Comparison of ENCODE assay signal across 11 mouse cellular contexts in the genomic region with DNA sequence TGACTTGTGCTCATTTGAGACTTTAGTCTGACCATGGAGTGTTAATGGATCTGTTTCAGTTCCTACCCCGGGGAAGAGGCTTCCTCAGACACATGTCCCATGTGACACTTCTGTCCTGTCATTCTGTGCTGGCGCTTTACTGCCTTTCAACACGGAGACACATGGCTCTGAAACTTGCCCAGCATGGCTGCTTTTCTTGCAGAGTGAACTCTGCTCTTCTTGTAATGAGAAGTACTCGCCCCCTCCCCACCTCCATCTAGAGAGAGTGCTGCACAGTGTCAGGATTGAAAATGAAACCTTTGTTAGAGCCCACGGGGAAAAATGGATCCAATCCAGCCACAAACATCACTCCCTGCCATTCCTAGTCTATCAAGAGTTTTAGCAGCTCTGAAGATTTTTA.
DNase-seq lines count a peak whose midpoint lies in the region; ATAC-seq and TF ChIP-seq lines count a peak whose summit lies in the region.
"Had no signal": no experiment of that assay in that cellular context is flagged by ENCODE, and none has a peak within 500 bp of the region (broad histone marks: within the 10 kb centered on the region; RNA-seq: fewer than 3 reads in every experiment).

No protein-coding gene starts in this region.

- no peak for TF ChIP-seq POLR2A in heart, adult 2 months (IDR thresholded peaks at IDR 0.05; ENCODE audit: insufficient read depth, low read depth, low read length)

- intact Hi-C loops in heart, adult 2 months (cut with DNase I) = loop anchor here (2.0 kb wide), 1 partner anchor 25 kb away; no protein-coding TSS in a partner anchor

- no peak overlapping the region for H3K4me2 ChIP-seq in limb, embryonic 13.5 days (replicated peaks)

- no peaks in the 10 kb centered on the region for H3K79me2 ChIP-seq in heart, adult 2 months (replicated peaks; ENCODE audit: control insufficient read depth, insufficient read depth, low read length)

- ATAC-seq in limb, embryonic 13.5 days (ENCODE audit: low FRiP score, low read depth) = no peak

- H3K27ac ChIP-seq in heart, adult 2 months = peak overlapping the region; percentile 45
- H3K27ac ChIP-seq in limb, embryonic 13.5 days = peak overlapping the region; percentile 56

- peak; percentile 9 for DNase-seq in layer of hippocampus, adult 11-12 months (ENCODE audit: low spot score)
- DNase-seq in layer of hippocampus, postnatal 25 days (ENCODE audit: extremely low spot score in 1 of 2, low spot score in 1 of 2) = no peak
- DNase-seq in embryo, embryonic 10.5 days (ENCODE audit: low spot score) = peak; percentile 20
- DNase-seq in heart, adult 2 months = peak; percentile 47 to 52
- no peak for DNase-seq in cerebellum, adult 9-11 months
- no peak for DNase-seq in urinary bladder, adult 18-20 months (ENCODE audit: low spot score in 2 of 2)
- DNase-seq in gastrocnemius, postnatal 4 days (ENCODE audit: low spot score in 2 of 2) = no peak
- DNase-seq: cerebellum, adult 11 months; thymus, postnatal 14 days had no signal

- 0 out of 2 replicates have a peak, but pooled peaks have one; percentile 27 for TF ChIP-seq EP300 in heart, adult 2 months (IDR thresholded peaks at IDR 0.05; ENCODE audit: insufficient read depth, low read depth, low read length)

- peaks cover 21% of the 10 kb centered on the region for H3K4me1 ChIP-seq in heart, adult 2 months (ENCODE audit: control insufficient read depth, insufficient read depth, low read length)
- H3K4me1 ChIP-seq in limb, embryonic 13.5 days = peaks cover 37% of the 10 kb centered on the region

- no peaks in the 10 kb centered on the region for H3K9me3 ChIP-seq in limb, embryonic 13.5 days
- H3K9me3 ChIP-seq: megakaryocyte, embryonic 14.5 days had no signal

- TF ChIP-seq CTCF in heart, adult 2 months (IDR thresholded peaks at IDR 0.05) = no peak

- H3K4me3 ChIP-seq in heart, adult 2 months = peak overlapping the region; percentile 28; the same call in 1 of the 2 replicates
- no peak overlapping the region for H3K4me3 ChIP-seq in limb, embryonic 13.5 days
- H3K4me3 ChIP-seq: megakaryocyte, embryonic 14.5 days had no signal

- H3K27me3 ChIP-seq in heart, adult 2 months (ENCODE audit: control insufficient read depth, insufficient read depth, low read length) = no peaks in the 10 kb centered on the region
- no peaks in the 10 kb centered on the region for H3K27me3 ChIP-seq in limb, embryonic 13.5 days
- H3K27me3 ChIP-seq: megakaryocyte, embryonic 14.5 days had no signal

- H3K9ac ChIP-seq in heart, adult 2 months (ENCODE audit: low read depth, low read length) = peak overlapping the region; percentile 4; the same call in 1 of the 2 replicates
- H3K9ac ChIP-seq in limb, embryonic 13.5 days = no peak overlapping the region

- peaks cover 23% of the 10 kb centered on the region for H3K36me3 ChIP-seq in heart, adult 2 months (ENCODE audit: control insufficient read depth, insufficient read depth, low read length)
- H3K36me3 ChIP-seq in limb, embryonic 13.5 days = peaks cover 33% of the 10 kb centered on the region

- WGBS in heart, adult 2 months = 8% methylated on average over 5 of the region's 5 CpGs
- 41% methylated on average over 5 of the region's 5 CpGs for WGBS in limb, embryonic 13.5 days

Comparison
In these comparisons a context has a peak if more than half of its experiments do, and no peak if none do; other contexts are left out.
1. DNase-seq: peak in layer of hippocampus, adult 11-12 months (single experiment), embryo, embryonic 10.5 days (single experiment) and heart, adult 2 months (2 of 2); none in layer of hippocampus, postnatal 25 days (0 of 2), cerebellum, adult 9-11 months (single experiment), urinary bladder, adult 18-20 months (0 of 2) and gastrocnemius, postnatal 4 days (0 of 2).